Comparison of ENCODE assay signal across 27 mouse cellular contexts in genomic region chr1:160041264-160041775, GRCm38 (mm10).
"Had no signal": no experiment of that assay in that cellular context is flagged by ENCODE, and none has a peak within 500 bp of the region (broad histone marks: within the 10 kb centered on the region; RNA-seq: fewer than 3 reads in every experiment).

No protein-coding gene starts in this region.

- H3K27me3 ChIP-seq: kidney, embryonic 15.5 days; limb, embryonic 15.5 days; liver, embryonic 15.5 days; neural tube, embryonic 13.5 days; stomach, embryonic 15.5 days had no signal

- H3K4me1 ChIP-seq: limb, embryonic 12.5 days had no signal

- H3K27ac ChIP-seq: kidney, embryonic 15.5 days; left cerebral cortex, adult 2 months; limb, embryonic 12.5 days; limb, embryonic 15.5 days; liver, embryonic 15.5 days; midbrain, embryonic 10.5 days; midbrain, embryonic 13.5 days; neural tube, embryonic 13.5 days; stomach, embryonic 15.5 days had no signal

- ATAC-seq: intestine, postnatal 0 days; midbrain, embryonic 13.5 days; midbrain, embryonic 16.5 days had no signal

- H3K36me3 ChIP-seq: kidney, embryonic 15.5 days; limb, embryonic 12.5 days; limb, embryonic 15.5 days; liver, embryonic 15.5 days; midbrain, embryonic 10.5 days; midbrain, embryonic 13.5 days; neural tube, embryonic 13.5 days; stomach, embryonic 15.5 days had no signal

- H3K9me3 ChIP-seq: kidney, embryonic 15.5 days; limb, embryonic 12.5 days; limb, embryonic 15.5 days; liver, embryonic 15.5 days; megakaryocyte, embryonic 14.5 days; midbrain, embryonic 10.5 days; midbrain, embryonic 13.5 days; neural tube, embryonic 13.5 days; stomach, embryonic 15.5 days had no signal

- DNase-seq: kidney, adult 8-10 months; kidney, postnatal 10 days; kidney, postnatal 36 days; layer of hippocampus, postnatal 36 days; lung, adult 2 months; lung, postnatal 14 days; lung, postnatal 4 days; retina, postnatal 1 day; right cerebral cortex, postnatal 25 days; spleen, adult 18-20 months; thymus, adult 18-20 months; thymus, postnatal 14 days; thymus, postnatal 4 days had no signal

- H3K9ac ChIP-seq: kidney, embryonic 15.5 days; limb, embryonic 12.5 days; limb, embryonic 15.5 days; liver, embryonic 15.5 days; midbrain, embryonic 13.5 days; neural tube, embryonic 13.5 days; stomach, embryonic 15.5 days had no signal

- H3K4me2 ChIP-seq: kidney, embryonic 15.5 days; limb, embryonic 12.5 days; limb, embryonic 15.5 days; liver, embryonic 11.5 days; liver, embryonic 15.5 days; midbrain, embryonic 13.5 days; neural tube, embryonic 13.5 days; stomach, embryonic 15.5 days had no signal

- H3K4me3 ChIP-seq: kidney, embryonic 15.5 days; left cerebral cortex, adult 2 months; limb, embryonic 12.5 days; limb, embryonic 15.5 days; liver, embryonic 15.5 days; megakaryocyte, embryonic 14.5 days; midbrain, embryonic 10.5 days; midbrain, embryonic 13.5 days; myocyte; neural tube, embryonic 13.5 days; stomach, embryonic 15.5 days had no signal
